Mouse (Mus musculus): Measurements from ENCODE around the gene Ace. TPM values are rescaled to one million over a fixed set of nuclear protein-coding genes. Genes with fewer than 3 reads are reported as not detected.

Ace gene
- 1 to 10 TPM; 6.4 to 6.8 TPM for total RNA-seq (2021)
- long read RNA-seq, experiment 1, full-length matches to known transcripts: 3 of 4 reads
- long read RNA-seq, experiment 1, partial matches to known transcripts: 1 of 4 reads
- long read RNA-seq, experiment 1, other reads (novel, unspliced or antisense): 0 of 4 reads
- long read RNA-seq, experiment 2, full-length matches to known transcripts: 3 of 5 reads
- long read RNA-seq, experiment 2, partial matches to known transcripts: 2 of 5 reads
- long read RNA-seq, experiment 2, other reads (novel, unspliced or antisense): 0 of 5 reads

DNA sequence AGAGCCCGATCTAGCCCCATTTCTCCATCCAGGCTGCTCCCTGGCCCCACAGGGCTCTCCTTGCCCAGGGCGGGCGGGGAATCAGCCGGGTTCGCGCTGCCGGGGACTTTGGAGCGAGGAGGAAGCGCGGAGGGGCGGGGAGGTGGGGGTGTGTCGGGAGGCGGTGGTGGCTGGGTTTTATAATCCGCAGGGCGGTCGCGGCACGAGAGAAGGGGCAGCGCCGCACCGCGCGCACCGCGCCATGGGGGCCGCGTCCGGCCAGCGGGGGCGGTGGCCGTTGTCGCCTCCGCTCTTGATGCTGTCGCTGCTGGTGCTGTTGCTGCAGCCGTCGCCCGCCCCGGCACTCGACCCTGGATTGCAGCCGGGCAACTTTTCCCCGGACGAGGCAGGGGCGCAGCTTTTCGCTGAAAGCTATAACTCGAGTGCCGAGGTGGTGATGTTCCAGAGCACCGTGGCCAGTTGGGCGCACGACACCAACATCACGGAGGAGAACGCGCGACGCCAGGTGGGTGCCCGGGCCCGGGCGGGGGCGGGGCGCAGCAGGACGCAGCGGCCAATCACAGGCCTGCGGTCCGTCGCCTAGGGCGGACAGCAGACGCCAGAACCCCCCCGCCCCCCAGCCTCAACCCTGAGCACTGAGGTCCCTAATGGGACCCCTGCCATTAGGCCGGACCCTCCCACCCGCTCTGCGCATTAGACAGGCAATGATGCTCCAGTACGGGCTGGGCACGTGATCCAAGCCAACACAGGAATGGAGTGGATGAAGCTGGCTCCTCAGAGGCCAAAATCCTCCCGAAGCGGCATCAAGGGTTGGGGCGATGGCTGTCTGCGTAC lies at the start of gene Ace:
Gene Ace (plus strand): TSS at position 205 of the 834 bp plus-strand sequence.
- H3K27ac ChIP-seq: no peak within 1 kb of the TSS; the same call in 1 of the 2 replicates
- no peak for TF ChIP-seq CTCF (conservative IDR thresholded peaks at IDR 0.05)
- H3K4me3 ChIP-seq: peak within 1 kb of the TSS; percentile 62
- no peak for DNase-seq (ENCODE audit: low spot score in 2 of 2)

DNA sequence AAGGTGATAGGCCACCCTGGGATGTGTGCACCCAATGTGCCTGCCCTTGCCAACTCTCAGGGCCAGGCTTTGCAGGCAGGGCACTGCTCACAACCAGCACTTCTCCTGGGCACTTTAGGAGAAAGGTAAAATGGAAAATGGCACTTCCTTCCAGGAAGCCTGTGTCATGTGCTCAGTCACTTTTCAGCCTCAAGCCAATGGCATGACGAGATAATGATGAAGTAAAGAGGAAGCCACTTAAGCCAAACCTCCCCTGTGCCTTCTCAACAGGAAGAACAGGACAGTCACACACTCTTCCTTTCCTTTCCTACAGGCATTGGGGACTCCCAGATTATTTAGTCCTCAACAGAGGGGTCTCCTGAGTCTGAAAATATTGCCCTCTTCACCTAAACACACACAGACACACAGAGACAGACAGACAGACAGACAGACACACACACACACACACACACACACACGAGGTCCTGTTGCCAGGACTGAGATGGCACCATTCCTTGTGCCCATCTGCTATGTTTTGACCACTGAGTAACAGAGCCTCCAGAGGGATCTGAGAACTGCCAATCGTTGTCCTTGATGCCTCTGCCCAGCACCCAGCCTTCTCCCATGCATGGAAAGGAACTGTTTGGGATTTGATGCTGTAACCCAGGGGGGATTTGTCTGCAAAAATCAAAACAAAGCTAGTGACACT lies 47.5 kb upstream of the Ace start:
- no peak overlapping the region for H3K4me3 ChIP-seq
- no peak for TF ChIP-seq CTCF (conservative IDR thresholded peaks at IDR 0.05)
- H3K27ac ChIP-seq: no peak overlapping the region
- no peak for DNase-seq (ENCODE audit: low spot score in 2 of 2)

DNA sequence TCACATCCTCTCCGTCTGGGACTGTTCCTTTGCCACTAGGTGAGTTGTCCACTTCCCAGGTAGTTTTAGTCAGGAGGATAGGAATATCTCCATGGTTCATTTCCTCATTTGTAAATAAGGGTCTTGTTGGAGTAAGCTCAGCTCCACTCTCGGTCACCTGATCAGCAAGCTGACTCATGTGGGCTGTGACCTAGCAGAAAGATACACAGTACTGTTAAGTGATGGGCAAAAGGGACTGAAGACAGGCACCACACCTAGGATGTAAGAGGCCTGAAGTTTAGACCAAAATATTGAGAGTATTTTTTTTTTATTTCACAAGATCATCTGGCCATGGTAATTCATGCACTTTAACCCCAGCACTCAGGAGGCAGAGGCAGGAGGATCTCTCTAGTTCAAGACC lies 46.9 kb upstream of the Ace start:
- no peak for DNase-seq (ENCODE audit: low spot score in 2 of 2)
- Histone ChIP-seq H3K4me3 (no peak overlapping the region), H3K27ac (no peak overlapping the region)
- no peak for TF ChIP-seq CTCF (conservative IDR thresholded peaks at IDR 0.05)

DNA sequence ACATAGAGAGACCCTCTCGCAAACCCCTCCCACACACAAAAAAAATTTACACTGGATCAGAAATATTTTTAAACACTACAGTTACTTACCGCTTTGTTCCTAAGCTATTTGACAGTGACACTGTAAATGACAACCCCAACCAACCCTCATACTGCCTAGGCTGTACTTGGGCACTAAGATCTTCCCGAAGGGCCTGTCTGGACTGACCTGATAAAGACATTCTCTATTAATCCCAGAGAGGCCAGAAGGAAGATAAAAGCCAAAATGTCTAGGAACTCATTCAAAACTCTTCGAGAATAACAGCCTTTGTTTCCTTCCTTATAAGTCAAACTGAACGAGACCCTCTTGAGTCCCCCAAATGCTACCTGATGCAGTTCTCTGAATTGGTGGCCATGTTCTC lies 46.5 kb upstream of the Ace start:
- no peak for DNase-seq (ENCODE audit: low spot score in 2 of 2)
- Histone ChIP-seq H3K4me3 (no peak overlapping the region), H3K27ac (no peak overlapping the region)
- no peak for TF ChIP-seq CTCF (conservative IDR thresholded peaks at IDR 0.05)

DNA sequence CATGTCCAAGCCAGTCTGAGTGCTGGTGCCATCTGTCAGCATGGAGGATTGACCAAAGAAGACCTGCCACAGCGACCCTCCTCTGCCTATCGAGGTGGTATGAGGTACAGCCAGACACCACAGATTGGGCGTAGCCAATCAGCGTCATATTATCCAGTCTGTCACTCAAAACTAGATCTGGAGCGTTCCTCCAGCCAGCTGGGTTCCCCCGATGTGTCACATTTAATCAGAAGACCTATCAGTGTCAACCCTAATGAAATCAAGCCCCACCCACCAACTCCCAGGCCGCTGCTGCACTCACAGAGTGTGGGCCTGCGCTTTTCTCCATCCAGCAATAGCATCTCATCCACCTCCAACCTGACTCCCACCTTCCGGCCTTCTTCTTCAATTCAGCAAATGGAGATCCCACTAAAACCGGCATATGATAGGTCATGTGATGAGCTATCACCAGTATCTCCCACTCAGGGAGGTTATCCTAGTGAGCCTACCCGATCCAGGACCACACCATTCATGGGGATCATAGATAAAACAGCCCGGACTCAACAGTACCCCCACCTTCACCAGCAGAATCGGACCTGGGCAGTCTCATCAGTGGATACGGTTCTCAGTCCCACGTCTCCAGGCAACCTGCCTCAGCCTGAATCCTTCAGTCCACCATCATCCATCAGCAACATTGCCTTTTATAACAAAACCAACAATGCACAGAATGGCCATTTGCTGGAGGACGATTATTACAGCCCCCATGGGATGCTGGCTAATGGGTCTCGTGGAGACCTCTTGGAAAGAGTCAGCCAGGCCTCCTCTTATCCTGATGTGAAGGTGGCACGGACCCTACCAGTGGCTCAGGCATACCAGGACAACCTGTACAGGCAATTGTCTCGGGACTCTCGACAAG lies 44.7 kb upstream of the Ace start:
- Histone ChIP-seq H3K27ac (peak overlapping the region; percentile 4; the same call in 1 of the 2 replicates), H3K4me3 (no peak overlapping the region)
- TF ChIP-seq CTCF (conservative IDR thresholded peaks at IDR 0.05): no peak
- peak in 1 of 2 experiments; percentile 22 for DNase-seq (ENCODE audit: low spot score in 2 of 2)

DNA sequence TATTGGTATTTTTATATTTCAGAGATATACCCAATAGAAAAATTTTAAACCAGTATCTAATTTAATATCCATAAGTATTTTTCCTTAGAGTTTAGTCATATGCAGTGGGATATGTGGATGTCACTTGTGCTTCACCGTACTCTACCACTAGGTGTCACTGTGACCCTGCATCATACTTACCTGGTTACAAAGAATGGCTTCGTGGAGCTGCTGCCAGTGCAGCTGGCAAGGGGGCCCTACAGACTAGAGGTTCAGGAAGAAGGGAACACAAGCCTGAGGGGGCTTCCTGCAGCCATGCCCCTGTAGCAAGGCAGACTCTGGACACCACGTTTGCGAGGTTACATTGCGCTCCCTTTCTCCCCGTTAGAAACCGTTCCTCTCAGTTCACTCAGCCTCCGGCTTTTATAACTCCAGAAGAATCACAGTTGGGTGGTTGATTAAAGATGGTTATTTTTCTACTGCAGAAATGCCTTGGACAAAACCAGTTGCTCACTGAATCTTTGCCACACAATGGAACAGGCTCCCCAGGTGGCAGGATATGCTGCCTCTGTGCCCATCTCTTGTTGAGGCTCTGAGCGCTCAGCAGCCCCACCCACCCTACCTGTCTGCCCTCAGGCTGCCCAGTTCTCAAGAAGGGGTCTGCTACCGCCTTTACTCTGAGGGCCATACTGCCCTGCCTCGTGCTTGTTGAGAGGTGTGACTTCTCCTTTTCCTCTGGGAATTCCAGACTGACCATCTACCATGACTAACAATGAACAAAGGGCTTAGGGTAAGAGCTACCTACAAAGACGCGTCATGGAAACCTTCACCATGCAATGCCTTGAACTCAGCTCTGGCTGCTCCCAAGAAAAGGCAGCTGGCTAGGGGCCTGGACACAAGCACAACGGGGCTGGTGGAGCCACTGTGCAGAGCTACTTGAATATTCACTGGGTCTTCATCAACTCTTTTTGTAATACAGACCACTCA lies 40.4 kb upstream of the Ace start:
- DNase-seq (ENCODE audit: low spot score in 2 of 2): peak; percentile 67 to 77
- Histone ChIP-seq H3K4me3 (no peak overlapping the region), H3K27ac (0 out of 2 replicates have a peak overlapping the region, but pooled peaks have one; percentile 29)
- peak; percentile 97 for TF ChIP-seq CTCF (conservative IDR thresholded peaks at IDR 0.05)

DNA sequence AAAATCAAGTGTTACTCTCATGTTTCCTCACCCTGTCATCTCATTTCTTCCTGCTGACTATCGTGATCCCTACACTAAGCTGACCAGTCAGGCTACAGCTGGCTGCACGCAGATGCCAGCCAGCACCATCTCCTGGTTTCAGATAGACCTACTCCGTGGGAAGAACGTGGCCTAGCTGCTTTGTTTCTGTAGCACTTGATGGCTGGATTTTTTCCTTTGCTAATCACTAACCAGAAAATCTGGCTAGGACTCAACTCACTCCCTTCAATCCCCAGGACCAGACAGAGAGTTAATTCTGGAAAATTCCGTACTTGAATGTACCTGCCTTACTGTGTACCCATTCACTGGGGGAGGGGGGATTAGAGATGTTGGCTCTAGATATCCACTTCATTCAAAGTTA lies 39.6 kb upstream of the Ace start:
- no peak for DNase-seq (ENCODE audit: low spot score in 2 of 2)
- TF ChIP-seq CTCF (conservative IDR thresholded peaks at IDR 0.05): no peak
- Histone ChIP-seq H3K4me3 (no peak overlapping the region), H3K27ac (no peak overlapping the region)

DNA sequence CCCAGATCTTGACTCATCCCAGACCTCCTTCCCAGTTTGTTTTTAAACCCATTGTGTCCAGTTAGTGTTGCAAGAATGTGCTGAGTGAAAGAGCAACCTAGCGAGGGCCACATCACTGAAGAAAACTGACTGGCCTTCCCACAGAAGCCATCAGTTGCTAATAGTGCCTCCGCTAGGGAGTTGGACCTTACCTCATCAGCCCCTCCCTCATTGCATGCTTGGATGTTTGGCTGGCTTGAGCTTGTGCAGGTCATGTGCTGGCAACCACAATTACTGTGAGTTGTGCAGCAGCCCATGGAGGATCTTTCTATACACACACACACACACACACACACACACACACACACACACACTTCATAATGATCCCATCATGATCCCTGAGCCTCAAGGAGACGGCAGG lies 36.4 kb upstream of the Ace start:
- peak in 1 of 2 experiments; percentile 9 for DNase-seq (ENCODE audit: low spot score in 2 of 2)
- Histone ChIP-seq H3K27ac (no peak overlapping the region), H3K4me3 (no peak overlapping the region)
- TF ChIP-seq CTCF (conservative IDR thresholded peaks at IDR 0.05): no peak

DNA sequence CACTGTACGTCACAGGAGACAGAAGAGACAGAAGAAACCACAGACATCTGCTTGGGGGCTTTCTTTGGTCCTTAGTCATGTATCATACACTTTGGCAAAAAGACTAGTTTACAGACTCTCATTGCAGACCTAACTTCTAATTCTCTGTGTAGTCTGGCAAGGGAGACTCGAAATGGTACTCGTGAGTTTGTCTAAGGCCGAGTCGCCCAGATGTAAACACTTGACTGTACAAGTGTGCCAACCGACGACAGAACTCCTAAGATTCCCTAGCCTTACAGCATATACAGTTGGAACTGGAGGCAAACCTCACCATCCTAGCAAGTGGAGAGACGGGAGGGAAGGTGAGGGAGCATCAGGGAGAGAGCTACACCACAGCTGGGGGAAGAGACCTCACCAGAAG lies 34.0 kb upstream of the Ace start:
- Histone ChIP-seq H3K4me3 (no peak overlapping the region), H3K27ac (no peak overlapping the region)
- TF ChIP-seq CTCF (conservative IDR thresholded peaks at IDR 0.05): no peak
- no peak for DNase-seq (ENCODE audit: low spot score in 2 of 2)

DNA sequence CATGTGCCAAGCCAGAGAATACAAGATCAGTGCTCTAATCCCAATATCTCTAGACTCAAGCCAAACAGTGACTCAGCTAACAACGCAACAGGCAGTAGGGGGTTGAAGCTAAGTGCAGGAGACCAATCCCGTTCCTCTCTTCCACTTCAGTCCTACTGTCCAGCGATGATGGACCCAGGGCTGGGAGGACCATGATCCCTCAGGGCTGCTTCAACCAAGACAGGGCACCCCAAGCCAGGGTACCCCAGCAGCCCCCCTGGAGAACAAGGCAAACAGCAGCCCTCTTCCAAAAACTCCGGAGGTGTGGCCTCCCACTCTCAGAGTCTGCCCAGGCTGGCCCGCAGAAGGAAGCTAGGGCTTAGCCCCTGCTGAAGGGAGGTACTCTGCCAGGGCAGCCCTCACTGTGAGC lies 33.4 kb upstream of the Ace start:
- H3K4me3 ChIP-seq: no peak overlapping the region
- H3K27ac ChIP-seq: no peak overlapping the region
- TF ChIP-seq CTCF (conservative IDR thresholded peaks at IDR 0.05): no peak
- peak in 1 of 2 experiments; percentile 8 for DNase-seq (ENCODE audit: low spot score in 2 of 2)

DNA sequence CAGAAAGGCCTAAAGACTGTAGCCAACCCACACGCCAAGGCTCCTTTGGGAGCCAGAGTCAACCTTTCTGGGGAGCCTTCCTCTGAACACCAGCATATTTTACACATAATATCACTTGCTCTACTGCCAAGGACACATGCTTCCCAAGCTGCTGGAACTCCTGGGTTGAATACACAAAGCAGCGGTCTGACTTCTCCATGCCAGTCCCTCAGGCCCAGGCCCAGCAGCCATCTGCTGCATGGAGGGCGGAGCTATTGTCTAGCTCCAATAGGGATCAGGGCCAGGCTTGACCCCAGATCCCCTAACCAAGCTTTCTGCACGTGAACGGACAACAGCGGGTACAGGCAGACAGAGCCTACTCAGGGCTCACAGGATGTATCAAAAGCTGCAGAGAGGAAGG lies 32.9 kb upstream of the Ace start:
- H3K4me3 ChIP-seq: no peak overlapping the region
- H3K27ac ChIP-seq: no peak overlapping the region
- no peak for TF ChIP-seq CTCF (conservative IDR thresholded peaks at IDR 0.05)
- no peak for DNase-seq (ENCODE audit: low spot score in 2 of 2)
